Mouse (Mus musculus): ENCODE measurements around the gene Casr.

The Casr gene

DNA sequence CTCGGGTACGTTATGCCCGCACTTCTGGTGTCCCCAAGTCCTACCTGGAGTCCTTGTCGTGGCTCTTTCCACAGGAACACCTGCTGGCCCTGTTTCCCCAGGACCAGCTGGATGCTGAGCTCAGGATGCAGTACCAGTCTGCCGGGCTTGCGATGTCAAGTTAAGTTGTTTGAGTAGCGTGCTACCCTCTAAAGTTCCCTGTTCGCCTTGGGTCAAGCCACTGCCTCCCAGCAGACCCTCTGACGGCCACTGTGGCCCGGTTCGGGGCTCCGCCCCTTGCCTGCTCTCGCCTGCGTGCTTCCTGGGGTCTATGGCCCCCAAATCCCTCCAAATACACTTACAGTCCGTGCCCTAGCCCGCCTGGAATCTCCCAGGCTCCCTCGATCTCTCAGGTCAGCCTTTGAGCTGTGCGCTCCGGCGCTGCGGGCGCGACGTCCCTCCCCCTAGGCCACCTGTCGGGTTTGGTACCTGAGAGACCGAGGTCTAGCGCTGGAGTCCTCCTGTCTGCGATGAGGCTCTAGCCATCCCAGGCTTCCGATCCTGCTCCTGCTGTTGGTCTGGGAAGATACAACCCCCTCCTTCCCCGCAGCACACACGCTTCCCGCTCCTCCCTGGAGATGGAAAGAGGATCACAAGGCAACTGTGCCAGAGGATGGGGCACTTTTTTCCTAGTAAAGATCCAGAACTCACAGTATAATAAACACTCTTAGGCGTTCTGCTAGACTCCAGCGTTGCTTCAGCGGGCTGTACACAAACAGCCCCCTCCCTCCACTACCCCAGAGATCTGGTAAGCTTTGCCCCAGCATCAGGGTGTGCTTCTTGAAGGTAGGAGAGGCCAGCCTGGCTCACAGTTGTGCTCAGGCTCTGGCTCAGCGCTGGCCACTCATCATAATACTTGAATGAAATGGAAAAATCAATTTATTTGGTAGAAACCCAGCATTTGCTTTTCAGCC, at the start of gene Casr:
TSS of gene Casr (minus strand) at position 756 of the 953 bp plus-strand sequence.
- no peak for DNase-seq (ENCODE audit: low spot score in 2 of 2)

GRCm38 (mm10) chr16:36602632-36603031, 40.7 kb upstream of the Casr start:
- no peak for DNase-seq (ENCODE audit: low spot score in 2 of 2)

- no peak for DNase-seq (ENCODE audit: low spot score in 2 of 2)
These were observed 36.3 kb upstream of the Casr start for GRCm38 (mm10) chr16:36598265-36598664.

DNA sequence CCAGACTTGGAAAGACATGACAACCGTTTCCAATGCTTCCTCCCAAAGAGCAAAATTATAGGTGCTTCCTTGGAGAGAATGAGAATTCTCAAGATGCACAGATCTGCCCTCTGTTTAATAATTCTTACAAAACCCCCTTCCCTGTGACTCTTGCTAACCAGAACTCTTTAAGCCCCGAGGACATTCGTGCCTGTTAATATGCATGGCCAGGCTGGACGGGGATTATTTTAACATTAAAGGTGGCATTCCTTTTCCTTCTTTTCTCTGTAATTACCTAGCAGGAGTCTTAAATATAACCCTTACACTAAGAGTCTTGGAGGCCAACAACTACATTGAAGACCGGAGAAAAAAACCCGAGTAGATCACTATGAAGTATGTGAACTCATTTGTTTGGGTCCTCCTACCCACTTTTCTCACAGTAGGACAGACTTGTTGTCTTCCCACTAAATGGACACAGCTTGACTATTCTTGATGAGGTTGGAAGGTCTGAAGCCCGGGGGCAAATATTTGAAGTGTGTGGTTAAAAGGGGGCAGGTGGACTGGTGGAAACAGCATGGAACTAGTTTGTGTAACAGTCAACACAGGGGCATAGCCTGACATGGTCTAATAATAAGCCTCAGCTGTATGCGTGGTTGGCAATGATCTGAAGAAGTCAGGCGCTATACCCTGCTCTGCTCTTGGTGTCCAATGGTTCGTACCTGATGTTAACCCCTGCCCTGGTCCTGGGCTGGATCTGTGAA, 34.9 kb upstream of the Casr start:
- no peak for DNase-seq (ENCODE audit: low spot score in 2 of 2)

GRCm38 (mm10) chr16:36589898-36590297, 28.0 kb upstream of the Casr start:
- no peak for DNase-seq (ENCODE audit: low spot score in 2 of 2)

GRCm38 (mm10) chr16:36587971-36588370, 26.0 kb upstream of the Casr start:
- no peak for DNase-seq (ENCODE audit: low spot score in 2 of 2)

GRCm38 (mm10) chr16:36582073-36582472, 20.1 kb upstream of the Casr start:
- no peak for DNase-seq (ENCODE audit: low spot score in 2 of 2)

GRCm38 (mm10) chr16:36571942-36572341, 10.0 kb upstream of the Casr start:
- no peak for DNase-seq (ENCODE audit: low spot score in 2 of 2)

DNA sequence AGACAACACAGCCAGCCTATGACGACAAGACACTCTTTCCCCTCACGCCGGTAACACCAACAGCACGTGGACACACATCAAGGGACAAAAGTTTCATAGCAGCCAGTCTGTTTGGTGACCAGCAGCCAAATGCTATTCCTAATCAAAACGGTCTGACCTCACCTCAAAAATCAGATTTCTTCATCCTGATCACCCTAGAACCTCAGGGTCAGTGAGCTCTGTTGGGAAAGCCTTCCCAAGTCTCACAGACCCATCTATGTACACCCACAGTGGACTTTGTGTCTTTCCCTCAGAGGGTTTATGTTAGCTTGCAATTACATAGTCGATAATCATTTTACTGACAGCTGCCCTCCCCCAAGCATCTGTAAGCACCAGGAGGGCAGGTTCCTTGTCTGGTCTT, 2.4 kb downstream of the Casr start:
- DNase-seq (ENCODE audit: low spot score in 2 of 2): no peak

GRCm38 (mm10) chr16:36555672-36556165, 6.2 kb downstream of the Casr start:
- no peak for DNase-seq (ENCODE audit: low spot score in 2 of 2)

DNA sequence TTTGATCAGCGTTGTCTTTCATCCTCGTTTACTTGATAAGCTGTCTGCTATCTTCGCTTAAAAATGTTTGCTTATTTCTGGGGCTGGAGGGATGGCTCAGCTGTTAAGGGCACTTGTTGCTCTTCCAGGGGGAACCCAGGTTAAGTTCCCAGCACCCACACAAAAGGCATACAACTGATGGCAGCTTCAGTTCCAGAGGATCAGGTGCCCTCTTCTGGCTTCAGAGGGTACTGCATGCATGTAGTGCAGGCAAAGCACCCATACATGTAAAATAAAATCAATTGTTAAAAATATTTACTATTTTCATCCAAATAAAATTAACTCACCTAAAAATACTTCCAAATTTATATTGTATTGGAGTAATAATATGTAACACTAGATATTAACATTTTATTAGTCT, 8.3 kb downstream of the Casr start:
- no peak for DNase-seq (ENCODE audit: low spot score in 2 of 2)

GRCm38 (mm10) chr16:36545333-36545732, 16.6 kb downstream of the Casr start:
- DNase-seq (ENCODE audit: low spot score in 2 of 2): no peak

GRCm38 (mm10) chr16:36543091-36543490, 18.9 kb downstream of the Casr start:
- no peak for DNase-seq (ENCODE audit: low spot score in 2 of 2)

- DNase-seq (ENCODE audit: low spot score in 2 of 2): no peak
These were observed 21.1 kb downstream of the Casr start for GRCm38 (mm10) chr16:36540834-36541233.

DNA sequence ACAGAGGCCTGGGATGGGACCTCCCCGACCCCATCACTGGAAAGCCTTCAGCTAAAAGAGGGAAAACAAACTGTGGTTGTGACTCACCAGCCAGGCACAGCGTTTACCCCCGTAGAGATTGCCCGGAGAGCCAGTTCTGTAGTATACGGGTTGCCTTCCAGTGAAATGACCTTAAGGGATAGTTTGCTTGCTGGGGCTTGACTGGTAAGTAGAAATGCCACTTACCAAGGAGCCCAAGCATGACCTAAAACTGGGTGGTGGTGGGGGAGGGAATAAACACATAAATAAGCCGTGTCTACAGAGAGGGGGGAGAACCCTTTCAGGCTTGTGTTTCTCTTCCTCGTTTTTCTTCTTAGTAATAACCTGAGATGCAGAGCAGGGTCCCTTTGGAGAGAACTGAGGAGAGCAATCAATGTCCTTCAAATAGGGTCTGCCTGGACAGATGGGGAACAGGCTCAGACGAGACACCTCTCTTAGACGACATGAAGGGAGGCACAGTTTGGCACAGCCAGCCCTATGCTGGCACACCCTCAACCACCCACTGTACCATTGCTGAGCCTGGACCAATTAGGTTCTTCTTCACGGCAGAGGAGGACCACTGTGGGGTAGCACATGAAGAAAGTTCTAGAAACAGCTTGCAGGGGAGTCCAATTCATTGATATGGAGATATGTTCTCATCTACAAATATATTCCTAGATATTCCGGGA, 28.8 kb downstream of the Casr start:
- no peak for DNase-seq (ENCODE audit: low spot score in 2 of 2)

- DNase-seq (ENCODE audit: low spot score in 2 of 2): no peak
These were observed 29.9 kb downstream of the Casr start for GRCm38 (mm10) chr16:36532046-36532445.

DNA sequence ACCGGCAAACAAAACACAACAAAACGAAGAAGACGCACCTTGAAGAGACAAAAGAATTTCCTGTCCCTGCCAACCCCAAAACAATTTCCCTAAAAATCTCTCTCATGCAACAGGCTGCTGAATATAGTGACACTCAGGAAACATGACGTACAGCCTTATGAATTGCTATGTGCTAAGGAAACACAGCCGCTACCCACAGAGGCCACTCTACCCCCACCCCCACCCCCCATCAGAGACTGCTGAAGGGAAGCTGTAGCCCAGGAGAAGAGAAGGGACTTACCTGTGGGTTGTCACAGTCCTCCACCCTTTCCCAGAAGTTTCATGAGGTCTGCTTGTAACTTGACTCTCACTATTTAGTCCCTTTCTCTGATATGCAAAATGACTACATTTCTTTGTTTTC, 30.3 kb downstream of the Casr start:
- DNase-seq (ENCODE audit: low spot score in 2 of 2): no peak

DNA sequence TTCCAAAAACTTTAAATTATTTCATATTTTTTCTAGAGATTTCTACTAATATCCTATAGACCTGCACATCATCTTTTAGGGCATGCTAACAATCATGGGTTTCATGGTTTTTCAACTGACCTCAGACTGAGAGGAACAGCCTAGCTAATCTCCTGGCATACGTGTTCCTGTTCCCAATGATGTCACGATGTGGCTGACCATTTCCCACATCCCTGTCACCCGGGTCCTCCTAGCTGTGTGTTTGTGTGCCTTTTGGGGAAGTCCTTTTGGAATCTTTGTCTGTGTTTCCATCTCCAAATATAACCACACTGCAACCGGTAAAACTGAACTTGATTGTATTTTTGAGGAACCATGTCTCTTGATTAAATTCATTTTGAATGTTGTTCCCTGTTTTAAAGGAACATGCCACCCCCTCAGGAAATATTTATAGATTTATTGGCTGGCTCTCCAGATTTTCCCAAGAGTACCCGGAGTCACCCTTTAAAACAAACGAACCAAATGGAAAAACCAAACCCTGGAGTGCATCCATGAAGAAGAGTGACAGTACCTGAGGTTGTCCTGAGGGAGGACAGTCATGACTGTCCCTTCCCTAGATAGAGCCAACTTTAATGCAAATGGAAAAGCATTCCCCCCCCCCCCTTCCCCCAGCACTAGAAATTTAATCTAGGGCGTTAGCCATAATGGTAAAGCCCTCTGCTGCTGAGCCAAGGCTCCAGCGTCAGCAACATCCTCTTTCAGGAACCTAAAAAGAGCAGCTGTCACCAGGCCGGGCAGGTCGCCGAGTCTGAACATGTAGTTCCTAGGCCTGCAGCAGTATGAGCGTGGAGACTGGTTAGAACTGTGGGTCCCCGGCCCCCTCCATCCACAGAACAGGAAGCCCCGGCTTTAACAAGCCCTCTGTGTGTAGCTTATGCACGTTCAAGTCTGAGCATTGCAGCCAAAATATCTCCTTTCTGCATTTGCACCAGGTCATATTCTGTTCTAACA, 31.1 kb downstream of the Casr start:
- no peak for DNase-seq (ENCODE audit: low spot score in 2 of 2)

DNA sequence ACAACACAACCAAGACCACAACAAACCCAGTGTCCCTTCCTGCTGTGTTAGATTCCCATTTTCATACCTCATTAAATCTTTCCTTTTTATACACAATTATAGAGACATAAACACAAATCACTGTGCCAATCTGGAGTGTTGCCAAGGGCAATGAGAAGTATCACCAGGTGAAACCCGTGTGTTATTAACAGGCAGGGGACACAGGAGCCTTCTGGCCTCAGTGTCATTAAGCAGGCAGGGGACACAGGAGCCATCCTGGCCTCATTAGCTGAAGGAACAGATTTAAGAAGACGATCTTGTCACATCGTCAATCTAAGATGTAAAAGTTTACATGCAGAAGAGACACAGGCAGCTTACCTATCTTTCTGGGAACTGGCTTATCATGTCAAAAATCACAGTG, 33.1 kb downstream of the Casr start:
- no peak for DNase-seq (ENCODE audit: low spot score in 2 of 2)

DNA sequence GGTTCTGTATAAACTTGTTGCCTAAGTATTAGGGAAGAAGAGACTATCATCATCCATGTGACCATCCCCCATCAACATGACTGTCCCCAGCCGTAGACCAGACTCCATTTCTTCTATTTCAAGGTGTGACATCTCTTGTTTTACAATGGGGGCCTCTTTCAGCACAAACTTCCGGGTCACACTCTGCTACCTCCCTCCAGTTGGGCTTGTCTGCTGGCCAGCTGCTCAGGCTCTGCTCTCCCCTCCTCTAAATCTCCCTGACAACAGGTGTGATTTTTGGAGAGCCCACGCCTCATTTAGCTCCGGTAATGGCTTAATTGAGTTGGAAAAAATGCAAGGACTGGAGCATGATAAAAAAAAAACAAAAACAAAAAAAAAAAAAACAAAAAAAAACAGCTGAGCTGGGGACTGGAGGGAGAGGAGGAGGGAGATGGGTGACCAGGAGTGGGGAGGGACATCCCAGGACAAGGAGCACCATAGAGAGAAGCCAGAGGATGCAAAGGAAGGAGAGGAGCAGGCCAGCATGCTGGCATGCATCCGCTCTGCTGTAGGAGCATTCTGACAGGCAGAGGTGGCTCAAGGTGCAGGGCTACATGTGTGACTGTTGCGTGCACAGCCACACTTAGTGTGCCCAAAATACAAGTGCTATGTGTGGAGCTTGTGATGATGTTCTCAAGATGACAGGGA, 35.2 kb downstream of the Casr start:
- DNase-seq (ENCODE audit: low spot score in 2 of 2): no peak

Measured in spleen, postnatal 14 days (tissue).